Mouse (Mus musculus) adrenal gland, adult 18-20 months (tissue): ENCODE data around the gene Foxk1. TPM values are rescaled to one million over a fixed set of nuclear protein-coding genes. Genes with fewer than 3 reads are reported as not detected.

Experiments used
- total RNA-seq, 2 experiments: library from RNA; stranded (reverse); gene quantifications; 1 replicate in 1 of 2; 2 replicates in 1 of 2; pipeline ENCODE4 v1.2.3; 2021

Gene Foxk1
- total RNA-seq, 2 experiments from 2014 or later = 17.9 to 22.1 TPM

Other genes with a start within 250 kb of the Foxk1 start
- gene Ap5z1, start 62.4 kb downstream of the Foxk1 start, total RNA-seq = 10 to 100 TPM; 15.4 to 18.1 TPM
- gene Papolb, start 128.6 kb downstream of the Foxk1 start, total RNA-seq = under 1 TPM; 0.10 TPM
- gene Radil, start 149.6 kb downstream of the Foxk1 start, total RNA-seq = 1 to 10 TPM; 3.4 to 5.4 TPM
- 10 to 100 TPM; 46.2 to 55.8 TPM for gene Mmd2, start 207.3 kb downstream of the Foxk1 start, total RNA-seq
- gene Wipi2, start 226.2 kb downstream of the Foxk1 start, total RNA-seq = 100 to 1,000 TPM; 104 TPM